Mouse (Mus musculus) ES-Bruce4 (cell line): ENCODE measurements at regions not wholly inside any gene's neighbourhood (a gene's known extent, or its start where the extent isn't known, plus 50 kb on each side); places are given as distances from the start of the nearest gene placed in this dataset.

Source experiments
- CTCF ChIP-seq: IDR thresholded peaks from one replicate; pipeline ENCODE4 v1.8.1; 2011; ENCODE audit warnings: low read depth, low read length
- EP300 ChIP-seq: IDR thresholded peaks from 2 replicates; pipeline ENCODE4 v1.6.1; 2011; ENCODE audit warnings: low read depth, low read length; ENCODE audit not compliant: insufficient read depth
- POLR2A ChIP-seq: IDR thresholded peaks from one replicate; pipeline ENCODE4 v1.8.1; 2011; ENCODE audit warnings: low read length; ENCODE audit not compliant: insufficient read depth

DNA sequence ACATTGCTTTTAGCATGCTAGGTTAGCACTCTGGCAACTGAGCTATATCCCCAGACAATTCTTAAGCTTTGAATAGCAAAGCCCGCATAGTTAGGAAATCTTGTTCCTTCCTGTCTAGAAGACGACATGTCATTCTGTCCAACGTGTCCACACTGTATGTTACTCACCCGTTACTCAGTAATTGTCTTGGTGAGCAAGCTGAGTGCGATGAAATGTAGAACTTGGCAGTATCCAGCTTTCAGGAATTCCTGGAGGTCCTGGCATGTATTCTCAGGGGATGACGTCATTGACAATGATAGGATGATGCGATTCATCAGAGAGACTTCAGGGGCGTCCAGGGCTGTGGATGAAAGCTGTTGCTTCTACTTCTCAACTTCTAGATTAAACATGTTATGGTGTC, 160.8 kb upstream of the Tab2 start:
- TF ChIP-seq CTCF (no peak), POLR2A (no peak), EP300 (no peak)
